Mouse (Mus musculus): Measurements from ENCODE around the gene Eno1.

DNA sequence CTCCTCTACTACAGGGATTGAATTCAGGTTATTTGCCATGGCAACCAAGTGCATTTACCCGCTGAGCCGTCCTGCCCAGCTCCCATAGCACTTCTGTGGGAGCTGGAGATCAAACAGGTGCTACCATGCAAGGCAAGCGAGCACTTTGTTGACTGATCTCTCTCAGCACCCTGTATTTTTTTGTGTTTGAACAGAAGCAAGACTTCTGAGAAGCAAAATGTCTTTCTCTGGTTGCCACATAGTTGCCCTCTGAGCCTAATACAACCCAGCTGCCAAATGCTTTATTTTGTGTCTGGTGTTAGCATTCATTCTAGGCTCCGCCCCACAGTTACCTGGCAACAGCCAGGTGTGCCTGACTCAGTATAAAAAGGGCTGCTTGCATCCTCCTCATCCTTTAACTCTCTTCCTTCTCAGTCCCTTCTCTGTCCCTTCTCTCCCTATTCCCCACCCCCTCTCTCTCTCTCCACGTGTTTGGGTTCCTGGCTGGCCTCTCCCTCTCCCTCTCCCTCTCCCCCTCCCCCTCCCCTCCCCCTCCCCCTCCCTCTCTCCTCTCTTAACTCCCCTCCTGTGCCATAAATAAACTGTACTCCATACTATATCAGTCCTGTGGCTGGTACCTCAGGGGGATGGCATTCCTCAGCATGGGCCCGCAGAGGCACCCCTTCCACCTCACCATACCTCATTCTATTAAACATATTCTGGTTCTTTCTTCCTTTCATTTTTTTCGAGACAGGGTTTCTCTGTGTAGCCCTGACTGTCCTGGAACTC, 7.8 kb upstream of the Eno1 start:
- TF ChIP-seq GATA1 (IDR thresholded peaks at IDR 0.05; ENCODE audit: low read depth, low read length) (no peak), CTCF (IDR thresholded peaks at IDR 0.05 in 2 of 3, conservative IDR thresholded peaks at IDR 0.05 in 1 of 3; ENCODE audit: control insufficient read depth in 1 of 3, insufficient read depth in 1 of 3, low read depth in 2 of 3, low read length in 3 of 3, poor library complexity in 1 of 3, severe bottlenecking in 1 of 3) (no peak), KAT2A (conservative IDR thresholded peaks at IDR 0.05; ENCODE audit: low read depth, low read length) (no peak), CHD1 (IDR thresholded peaks at IDR 0.05; ENCODE audit: low read depth, low read length) (no peak), MAX (IDR thresholded peaks at IDR 0.05; ENCODE audit: low read length) (no peak)

Data from MEL (cell line).